Mouse (Mus musculus): ENCODE measurements around the gene Kcna2.

GRCm38 (mm10) chr3:107101787-107102651 lies 1.1 kb downstream of the Kcna2 start:
- TF ChIP-seq CTCF (IDR thresholded peaks at IDR 0.05; ENCODE audit: insufficient read depth, low read depth, low read length) (0 out of 2 replicates have a peak, but pooled peaks have one; percentile 16), POLR2A (IDR thresholded peaks at IDR 0.05; ENCODE audit: insufficient read depth, low read depth, low read length) (no peak)

Measured in olfactory bulb, adult 2 months (tissue).